Mouse (Mus musculus) liver, postnatal 0 days (tissue): Measurements from ENCODE around the gene Brinp3.

Source experiments
- CTCF ChIP-seq: sonication (generic); IDR thresholded peaks from 2 replicates; pipeline ENCODE4 v1.5.1; 2016; ENCODE audit warnings: antibody characterized with exemption, low read depth
- EP300 ChIP-seq: IDR thresholded peaks from 2 replicates; pipeline ENCODE4 v1.6.1; 2016; ENCODE audit warnings: antibody characterized with exemption, low read depth, mild to moderate bottlenecking

- TF ChIP-seq EP300 (no peak), CTCF (no peak)
Observed at GRCm38 (mm10) chr1:146850147-146850546, 355.6 kb downstream of the Brinp3 start.
